Mouse (Mus musculus) hindbrain, embryonic 14.5 days (tissue): Measurements from ENCODE around the gene Ptges2. TPM values are rescaled to one million over a fixed set of nuclear protein-coding genes. Genes with fewer than 3 reads are reported as not detected.

Source experiments
- ATAC-seq: fragments of 200-750 bp; cut with Nextera tagmentation; 2 replicates; pipeline ENCODE4 v1.8.0; 2017; ENCODE audit warnings: moderate number of reproducible peaks, mild to moderate bottlenecking, moderate TSS enrichment, moderate library complexity; ENCODE audit not compliant: low FRiP score
- DNase-seq: peaks from one replicate; pipeline ENCODE4 v3.0.0-alpha.2; 2015; ENCODE audit warnings: low spot score
- H3K27ac ChIP-seq: fragments of 300-500 bp; sonication (generic); 2 replicates; pipeline ENCODE4 v1.5.1; 2014; ENCODE audit warnings: mild to moderate bottlenecking, moderate library complexity
- H3K27me3 ChIP-seq: fragments of 300-500 bp; sonication (generic); 2 replicates; pipeline ENCODE4 v1.6.1; 2014; ENCODE audit warnings: mild to moderate bottlenecking, low read length, mixed read lengths; ENCODE audit not compliant: control insufficient read depth, insufficient read depth
- H3K36me3 ChIP-seq: fragments of 300-500 bp; sonication (generic); replicated peaks from 2 replicates; pipeline ENCODE4 v1.6.1; 2014; ENCODE audit not compliant: control insufficient read depth, insufficient read depth
- H3K4me1 ChIP-seq: fragments of 300-500 bp; sonication (generic); replicated peaks from 2 replicates; pipeline ENCODE4 v1.6.1; 2014; ENCODE audit warnings: antibody characterized with exemption, low read length, mixed read lengths; ENCODE audit not compliant: control insufficient read depth, insufficient read depth
- H3K4me2 ChIP-seq: fragments of 300-500 bp; sonication (generic); replicated peaks from 2 replicates; pipeline ENCODE4 v1.6.1; 2014; ENCODE audit warnings: mild to moderate bottlenecking, moderate library complexity
- H3K4me3 ChIP-seq: fragments of 300-500 bp; sonication (generic); replicated peaks from 2 replicates; pipeline ENCODE4 v1.5.1; 2014; ENCODE audit warnings: mild to moderate bottlenecking, low read length
- H3K9ac ChIP-seq: fragments of 300-500 bp; sonication (generic); 2 replicates; pipeline ENCODE4 v1.6.1; 2014
- H3K9me3 ChIP-seq: fragments of 300-500 bp; sonication (generic); 2 replicates; pipeline ENCODE4 v1.6.1; 2016; ENCODE audit warnings: low read length; ENCODE audit not compliant: control insufficient read depth
- WGBS: fragments of 180-500 bp; shearing (Covaris S2); extraction: QIAGEN DNeasy Blood & Tissue Kit; methylation state at CpG from one replicate; pipeline ENCODE4 v1.1.7; 2014; 5-methylcytosine and 5-hydroxymethylcytosine counted together
- polyA plus RNA-seq: library from polyadenylated mRNA; unstranded; fragments of >200 nt; fragmentation: Nextera tagmentation; extraction: Ambion mirVana; gene quantifications from 2 replicates; pipeline ENCODE4 v1.2.1, GENCODE M21; 2014

The Ptges2 gene
- polyA plus RNA-seq, 1 experiment from 2014 or later = 58.9 TPM

GRCm38 (mm10) chr2:32427720-32428119 is 32.0 kb downstream of the Ptges2 start:
- DNase-seq = no peak
- no peak for ATAC-seq
- peak overlapping the region; percentile 81 for H3K4me2 ChIP-seq
- H3K4me1 ChIP-seq = peaks cover 64% of the 10 kb centered on the region
- H3K9ac ChIP-seq = peak overlapping the region; percentile 76; the same call in 1 of the 2 replicates
- peak overlapping the region; percentile 82 for H3K27ac ChIP-seq
- 0 out of 2 replicates have a peak, but pooled peaks cover 4% of the 10 kb centered on the region for H3K36me3 ChIP-seq
- 83% methylated on average over 5 of the region's 5 CpGs for WGBS
- peak overlapping the region; percentile 45 for H3K4me3 ChIP-seq
- no peaks in the 10 kb centered on the region for H3K27me3 ChIP-seq
- no peaks in the 10 kb centered on the region for H3K9me3 ChIP-seq

- 42% methylated on average over 8 of the region's 8 CpGs for WGBS
- H3K9ac ChIP-seq = peak overlapping the region; percentile 76
- ATAC-seq (peak; percentile 51), DNase-seq (peak; percentile 55)
- H3K36me3 ChIP-seq = 0 out of 2 replicates have a peak, but pooled peaks cover 4% of the 10 kb centered on the region
- H3K9me3 ChIP-seq = no peaks in the 10 kb centered on the region
- peak overlapping the region; percentile 45 for H3K4me3 ChIP-seq
- no peaks in the 10 kb centered on the region for H3K27me3 ChIP-seq
- H3K4me1 ChIP-seq = peaks cover 59% of the 10 kb centered on the region
- H3K27ac ChIP-seq = peak overlapping the region; percentile 82
- H3K4me2 ChIP-seq = peak overlapping the region; percentile 81
Observed at GRCm38 (mm10) chr2:32428262-32428722, 32.6 kb downstream of the Ptges2 start.

- peaks cover 49% of the 10 kb centered on the region for H3K4me1 ChIP-seq
- H3K36me3 ChIP-seq = 0 out of 2 replicates have a peak, but pooled peaks cover 4% of the 10 kb centered on the region
- H3K9ac ChIP-seq = peak overlapping the region; percentile 76
- H3K27ac ChIP-seq = peak overlapping the region; percentile 82; the same call in 1 of the 2 replicates
- no peak for DNase-seq
- ATAC-seq = no peak
- H3K4me3 ChIP-seq = peak overlapping the region; percentile 45
- no peaks in the 10 kb centered on the region for H3K27me3 ChIP-seq
- no peaks in the 10 kb centered on the region for H3K9me3 ChIP-seq
- peak overlapping the region; percentile 81 for H3K4me2 ChIP-seq
- WGBS = 74% methylated on average over 4 of the region's 4 CpGs
Observed at GRCm38 (mm10) chr2:32429215-32429891, 33.7 kb downstream of the Ptges2 start.

GRCm38 (mm10) chr2:32430701-32431676 is 35.3 kb downstream of the Ptges2 start:
- no peaks in the 10 kb centered on the region for H3K27me3 ChIP-seq
- peak overlapping the region; percentile 96 for H3K27ac ChIP-seq
- 0 out of 2 replicates have a peak, but pooled peaks cover 3% of the 10 kb centered on the region for H3K36me3 ChIP-seq
- peak overlapping the region; percentile 76 for H3K9ac ChIP-seq
- peaks cover 40% of the 10 kb centered on the region for H3K4me1 ChIP-seq
- peak overlapping the region; percentile 81 for H3K4me2 ChIP-seq
- DNase-seq = peak; percentile 92
- peak overlapping the region; percentile 45 for H3K4me3 ChIP-seq
- 6% methylated on average over 18 of the region's 18 CpGs for WGBS
- H3K9me3 ChIP-seq = no peaks in the 10 kb centered on the region
- ATAC-seq = peak; percentile 95

- Histone ChIP-seq H3K36me3 (no peaks in the 10 kb centered on the region), H3K9me3 (no peaks in the 10 kb centered on the region), H3K4me2 (no peak overlapping the region), H3K27ac (peak overlapping the region; percentile 51), H3K4me3 (no peak overlapping the region), H3K9ac (no peak overlapping the region), H3K4me1 (peaks cover 9% of the 10 kb centered on the region), H3K27me3 (no peaks in the 10 kb centered on the region)
- peak; percentile 48; the same call in 1 of the 2 replicates for ATAC-seq
- WGBS = 51% methylated on average over 3 of the region's 3 CpGs
- no peak for DNase-seq
Observed at GRCm38 (mm10) chr2:32436686-32437372, 41.1 kb downstream of the Ptges2 start.

- DNase-seq = no peak
- Histone ChIP-seq H3K9me3 (no peaks in the 10 kb centered on the region), H3K9ac (no peak overlapping the region), H3K36me3 (no peaks in the 10 kb centered on the region), H3K27ac (peak overlapping the region; percentile 51; the same call in 1 of the 2 replicates), H3K4me1 (0 out of 2 replicates have a peak, but pooled peaks cover 7% of the 10 kb centered on the region), H3K27me3 (no peaks in the 10 kb centered on the region), H3K4me3 (no peak overlapping the region), H3K4me2 (no peak overlapping the region)
- ATAC-seq = no peak
- 52% methylated on average over 2 of the region's 2 CpGs for WGBS
Observed at GRCm38 (mm10) chr2:32437612-32438166, 42.0 kb downstream of the Ptges2 start.

GRCm38 (mm10) chr2:32438733-32439132 is 43.0 kb downstream of the Ptges2 start:
- no peaks in the 10 kb centered on the region for H3K9me3 ChIP-seq
- H3K4me2 ChIP-seq = no peak overlapping the region
- no peaks in the 10 kb centered on the region for H3K27me3 ChIP-seq
- no peak overlapping the region for H3K4me3 ChIP-seq
- ATAC-seq (no peak), DNase-seq (no peak)
- H3K9ac ChIP-seq = no peak overlapping the region
- H3K36me3 ChIP-seq = no peaks in the 10 kb centered on the region
- no peak overlapping the region for H3K27ac ChIP-seq
- 79% methylated on average over 3 of the region's 3 CpGs for WGBS
- H3K4me1 ChIP-seq = 0 out of 2 replicates have a peak, but pooled peaks cover 7% of the 10 kb centered on the region

- no peaks in the 10 kb centered on the region for H3K9me3 ChIP-seq
- H3K9ac ChIP-seq = no peak overlapping the region
- 24% methylated on average over 6 of the region's 6 CpGs for WGBS
- no peak for ATAC-seq
- no peak overlapping the region for H3K4me2 ChIP-seq
- H3K27ac ChIP-seq = no peak overlapping the region
- H3K4me3 ChIP-seq = no peak overlapping the region
- no peaks in the 10 kb centered on the region for H3K36me3 ChIP-seq
- 0 out of 2 replicates have a peak, but pooled peaks cover 7% of the 10 kb centered on the region for H3K4me1 ChIP-seq
- no peaks in the 10 kb centered on the region for H3K27me3 ChIP-seq
- DNase-seq = no peak
Observed at GRCm38 (mm10) chr2:32439177-32439576, 43.5 kb downstream of the Ptges2 start.
